Mouse (Mus musculus) heart, adult 2 months (tissue): ENCODE data around the gene Mcpt2.
"Not testable (repeated sequence)": the region's sequence is repeated elsewhere in the genome, so short reads cannot be mapped to it uniquely, and the experiment has no call there.

Experiments used
- CTCF ChIP-seq: fragments of 200-600 bp; IDR thresholded peaks from 2 replicates; pipeline ENCODE4 v1.8.1; 2022; ENCODE audit warnings: antibody characterized with exemption, mild to moderate bottlenecking, moderate library complexity
- EP300 ChIP-seq: fragments of 200-500 bp; IDR thresholded peaks from 2 replicates; pipeline ENCODE4 v1.6.1; 2011; ENCODE audit warnings: low read depth, low read length, control low read depth; ENCODE audit not compliant: insufficient read depth
- POLR2A ChIP-seq: fragments of 200-500 bp; IDR thresholded peaks from 2 replicates; pipeline ENCODE4 v1.6.1; 2011; ENCODE audit warnings: mild to moderate bottlenecking, low read depth, low read length, control low read depth; ENCODE audit not compliant: insufficient read depth

- not testable (repeated sequence) for TF ChIP-seq CTCF, POLR2A, EP300
Measured at GRCm38 (mm10) chr14:56062213-56062612, 20.4 kb downstream of the Mcpt2 start, which contains the start of gene Mcpt4.
